Mouse (Mus musculus) heart, adult 9 months (tissue): Measurements from ENCODE around the gene Gpr89.

ENCODE experiments used
- DNase-seq, 2 experiments: peaks; one replicate each; pipeline ENCODE4 v3.0.0; 2022; ENCODE audit warnings: low spot score in 2 of 2

The Gpr89 gene

DNA sequence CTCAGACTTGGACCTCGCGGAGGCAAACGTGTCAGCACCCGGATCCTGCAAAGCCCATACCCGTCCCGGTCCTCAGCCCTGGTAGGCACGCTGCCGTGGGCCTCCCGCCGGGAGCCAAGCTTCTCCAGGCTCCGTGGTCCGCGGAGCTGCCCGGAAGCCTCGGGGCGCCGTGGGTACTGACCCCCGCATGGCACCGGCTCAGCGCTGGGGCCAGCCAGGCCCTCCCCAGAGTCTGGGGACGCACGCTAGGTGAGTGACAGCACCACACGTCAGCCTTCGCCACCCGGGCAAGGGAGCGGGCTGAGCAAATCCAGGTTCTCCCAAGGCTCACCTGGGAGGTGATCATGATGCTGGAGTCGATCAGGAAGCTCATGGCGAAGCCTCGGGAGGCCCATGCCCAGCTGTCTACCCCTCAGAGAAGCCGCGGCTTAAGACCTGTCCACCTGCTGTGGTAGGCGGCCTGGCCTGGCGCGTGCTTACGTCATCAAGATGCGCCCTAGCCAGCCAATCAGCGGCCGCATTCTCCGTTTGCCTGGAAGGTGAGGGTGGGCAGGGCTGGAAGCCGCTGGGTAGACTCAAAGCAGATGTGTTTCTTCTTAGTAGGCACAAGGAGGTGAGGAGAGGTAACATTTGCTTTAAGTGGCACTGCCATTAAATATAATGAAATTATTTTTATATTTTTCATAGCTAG lies at the start of gene Gpr89:
Gene Gpr89, minus strand, starts transcription at position 496 of the 691 bp plus-strand sequence.
- peak; percentile 90 to 94 for DNase-seq

DNA sequence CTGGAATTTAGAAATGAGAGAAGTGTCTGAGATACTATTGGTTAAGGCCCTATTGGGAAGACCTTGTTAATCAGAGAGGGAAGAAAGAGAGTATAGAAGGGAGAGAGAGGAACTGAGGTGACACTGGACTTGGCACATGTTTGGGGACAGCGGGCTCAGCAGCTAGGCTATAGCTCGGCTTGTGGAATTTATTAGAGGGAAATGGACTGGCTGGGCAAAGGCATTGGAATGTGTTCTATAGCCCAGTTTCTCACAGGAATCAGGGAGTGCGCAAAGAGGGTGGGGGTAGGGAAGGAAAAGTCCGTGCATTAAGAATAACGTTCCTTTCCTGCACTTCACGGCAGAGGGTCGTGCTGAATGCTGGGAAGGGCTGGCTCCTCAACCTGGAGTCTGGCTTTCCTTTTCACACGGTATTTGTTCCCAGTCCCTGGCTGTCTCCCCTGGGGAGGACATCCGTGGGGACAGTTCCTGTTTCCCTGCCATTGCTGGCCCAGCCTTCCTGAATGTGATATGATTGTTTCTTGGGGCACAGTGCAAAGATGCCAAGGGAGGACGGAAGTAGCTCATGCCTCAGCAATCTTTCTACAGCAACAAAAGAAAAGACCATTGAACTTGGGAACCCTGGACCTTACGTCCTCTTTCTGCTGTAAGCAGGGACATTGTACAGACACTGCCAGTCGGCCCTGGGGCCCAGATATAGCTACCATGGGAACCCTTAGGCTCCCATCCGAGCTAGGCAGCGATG lies 48.5 kb upstream of the Gpr89 start:
- peak; percentile 13 to 29 for DNase-seq

DNA sequence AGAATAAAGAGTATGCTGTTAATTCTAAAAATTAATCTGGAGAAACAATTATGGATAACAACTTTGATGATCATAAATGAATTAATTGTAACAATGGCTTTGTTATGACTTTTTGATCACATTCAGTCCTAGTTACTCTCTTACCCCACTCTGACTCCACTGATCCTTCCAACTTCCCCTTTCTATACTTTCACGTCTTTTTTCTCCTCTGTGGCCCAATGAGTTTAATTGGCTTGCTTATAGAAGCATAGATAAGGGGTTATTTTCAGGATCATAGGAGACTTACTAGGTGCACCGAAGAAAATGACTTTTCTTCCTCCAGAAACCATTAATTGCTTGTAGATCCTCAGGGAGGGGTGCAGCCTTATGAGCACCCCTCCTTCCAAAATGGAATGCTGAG lies 37.6 kb upstream of the Gpr89 start:
- DNase-seq, result no peak

DNA sequence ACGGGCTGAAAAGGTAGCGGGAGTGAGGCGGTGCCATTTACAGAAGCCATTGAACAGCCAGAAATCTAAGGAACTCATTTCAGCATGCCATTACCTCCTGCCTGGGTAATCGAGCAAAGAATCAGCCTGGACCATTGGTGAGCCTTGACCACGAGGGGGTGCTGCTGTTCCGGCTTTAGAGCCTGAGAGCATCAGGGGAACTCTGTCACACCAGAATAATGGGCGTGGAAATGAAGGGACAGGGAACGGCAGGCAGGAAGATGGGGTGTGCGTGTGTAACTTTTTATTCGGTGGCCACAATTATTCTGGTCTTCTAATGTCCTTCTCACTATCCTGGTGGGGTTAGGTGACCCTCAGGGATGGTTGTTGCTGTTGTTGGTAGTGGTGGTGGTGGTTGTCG lies 33.6 kb upstream of the Gpr89 start:
- peak; percentile 55 to 77 for DNase-seq

DNA sequence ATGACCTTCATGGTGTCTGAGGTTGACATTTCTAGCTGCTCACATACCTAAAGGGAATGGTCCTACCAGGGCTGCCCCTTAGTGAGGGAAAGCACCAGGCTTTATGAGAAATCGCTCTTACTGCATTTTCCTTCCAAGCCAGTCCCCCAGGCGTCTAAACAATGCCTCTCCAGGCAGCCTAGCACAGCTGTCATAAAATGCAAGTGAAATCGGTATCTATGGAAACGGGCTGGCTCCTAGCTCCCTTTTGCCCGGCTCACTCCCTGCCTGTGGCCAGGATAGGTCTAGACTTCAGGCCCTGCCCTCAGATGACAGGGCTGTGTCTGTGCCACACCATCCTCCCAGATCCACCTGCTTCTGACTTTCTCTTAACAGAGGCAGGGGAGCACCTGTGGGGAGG lies 32.5 kb upstream of the Gpr89 start:
- no peak for DNase-seq

DNA sequence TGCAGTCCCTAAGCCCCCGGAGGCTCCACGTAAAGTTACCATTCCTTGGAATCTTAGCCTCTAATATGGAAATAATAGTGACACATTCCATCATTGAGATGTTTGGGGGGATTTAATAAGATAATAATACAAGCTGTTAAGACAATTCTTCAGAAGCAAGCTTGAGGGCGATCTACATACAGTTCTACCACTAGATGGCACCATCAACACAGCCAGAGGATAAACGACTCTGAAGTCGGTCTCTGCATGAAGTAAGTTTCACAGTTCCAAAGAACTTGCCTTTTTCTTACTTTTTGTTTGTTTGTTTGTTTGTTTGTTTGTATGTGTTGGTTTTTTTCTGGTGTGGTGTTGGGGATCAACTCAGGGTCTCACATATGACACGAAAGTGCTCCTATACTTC lies 31.1 kb upstream of the Gpr89 start:
- DNase-seq, result no peak

DNA sequence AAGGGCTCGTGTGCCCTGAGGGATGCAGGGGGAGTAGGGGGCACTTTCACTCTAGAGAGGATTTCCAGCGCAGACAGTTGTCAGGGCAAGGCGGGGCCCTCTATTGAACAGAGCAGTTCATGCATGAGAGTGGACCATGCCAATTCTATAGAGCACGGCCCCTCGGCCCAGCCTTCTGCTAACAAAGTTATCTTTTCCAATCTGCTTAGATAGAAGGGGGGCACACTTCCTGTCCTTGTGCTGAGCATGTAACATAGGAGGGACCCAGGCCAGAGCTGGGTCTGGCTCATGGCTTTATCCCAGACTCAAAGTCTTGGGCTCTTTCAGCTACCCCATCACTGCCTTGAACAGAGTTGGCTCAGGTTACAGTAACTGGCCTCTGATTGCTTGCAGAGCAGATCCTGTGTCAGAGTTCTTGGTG lies 26.1 kb upstream of the Gpr89 start:
- DNase-seq, result no peak

DNA sequence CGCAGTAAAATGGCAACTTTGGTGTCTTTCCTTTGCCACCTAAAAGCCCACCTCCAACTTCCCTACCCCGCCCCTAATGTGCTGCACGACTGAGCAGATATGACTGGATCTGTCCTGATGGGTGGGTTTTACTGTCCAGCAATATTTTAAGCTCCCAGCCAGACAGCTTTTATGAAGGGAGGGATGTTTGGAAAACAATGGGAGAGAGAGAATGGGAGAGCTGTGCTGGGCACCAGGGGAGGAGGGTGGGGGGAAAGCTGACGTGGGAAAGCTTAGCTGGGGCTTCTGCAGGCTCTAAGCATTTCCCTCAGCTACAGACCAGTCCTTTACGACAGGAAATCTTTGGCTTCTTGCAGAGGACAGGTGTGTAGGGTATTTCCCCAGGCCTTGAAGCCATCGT lies 20.8 kb upstream of the Gpr89 start, which contains the start of gene Gja8:
Gene Gja8, minus strand, starts transcription at position 101 of the 400 bp plus-strand sequence.
- no peak for DNase-seq

DNA sequence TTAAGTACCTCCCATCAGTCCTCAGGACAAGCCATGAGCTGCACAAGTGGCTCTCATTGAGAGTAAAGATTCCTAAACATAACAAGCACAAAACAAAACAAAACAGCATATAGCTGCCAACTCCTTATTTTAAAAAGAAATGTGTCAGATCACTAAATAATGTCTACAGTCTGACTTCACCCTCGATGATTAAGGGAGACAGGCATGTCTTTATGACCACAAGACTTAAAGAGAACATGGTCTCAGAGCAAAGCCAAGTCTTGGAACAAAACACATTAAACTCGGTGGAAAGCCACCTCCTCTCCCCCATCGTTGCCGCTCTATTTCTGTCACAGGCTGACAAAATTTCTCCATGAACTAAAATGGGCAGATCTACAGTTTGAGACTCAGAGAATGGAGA lies 19.5 kb upstream of the Gpr89 start:
- DNase-seq, result no peak

DNA sequence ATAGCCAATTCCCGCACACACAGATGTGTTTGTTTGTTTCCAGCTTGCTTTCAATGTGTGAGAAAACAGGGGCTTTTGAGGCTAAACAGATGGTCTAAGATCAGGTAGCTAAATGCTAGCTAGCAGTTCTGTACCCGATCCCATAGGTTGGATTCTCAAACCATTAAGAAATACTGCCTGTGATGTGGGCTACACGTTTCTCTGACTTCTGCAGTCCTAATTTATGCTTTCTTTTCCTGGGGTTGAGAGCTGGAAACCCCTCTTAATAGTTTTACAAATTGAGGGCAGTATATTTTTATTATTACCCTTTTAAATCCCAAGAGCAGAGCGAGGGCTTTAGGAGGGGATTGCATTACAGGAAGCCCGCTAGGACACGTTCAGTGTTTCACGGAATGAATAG lies 15.8 kb upstream of the Gpr89 start:
- no peak for DNase-seq

DNA sequence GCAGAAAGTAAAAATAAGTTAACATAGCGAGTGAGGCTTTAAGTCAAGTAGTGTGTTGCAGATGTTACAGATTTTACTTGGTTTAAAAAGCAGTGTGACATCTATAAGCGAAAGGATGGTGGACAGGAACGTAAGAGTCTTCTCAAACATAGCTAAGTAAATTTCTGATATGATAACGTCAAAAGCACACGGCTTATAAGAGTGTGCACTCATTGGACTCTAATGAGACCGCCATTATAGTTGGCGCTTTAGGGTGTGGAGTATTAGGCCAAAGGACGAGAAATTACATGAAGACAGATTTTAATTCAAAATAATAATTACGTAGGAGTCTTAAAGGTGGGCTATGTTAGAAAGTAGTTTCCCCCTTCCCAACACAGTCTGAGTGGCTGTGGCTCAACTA lies 446 bp upstream of the Gpr89 start:
- no peak for DNase-seq

DNA sequence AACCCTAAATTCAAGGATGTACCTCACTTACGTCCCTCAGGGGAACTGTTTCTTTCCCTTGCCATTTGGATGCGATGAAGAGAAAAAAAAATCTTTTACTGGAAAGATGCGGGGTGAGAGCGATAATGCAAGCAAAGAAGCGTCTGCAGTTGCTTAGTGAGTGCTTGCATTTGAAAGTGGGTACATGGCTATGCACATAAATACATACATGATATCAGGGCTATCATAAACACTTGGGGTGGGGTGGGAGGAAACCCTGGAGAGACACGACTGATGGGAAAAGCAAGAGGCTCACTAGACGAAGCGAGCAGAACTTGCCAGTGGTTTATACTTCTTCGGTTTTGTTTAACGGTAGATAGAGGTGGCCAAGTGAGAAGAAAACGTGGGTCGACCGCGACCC lies 753 bp downstream of the Gpr89 start, which contains the start of gene Gja5:
Gene Gja5, plus strand, starts transcription at position 301 of the 400 bp plus-strand sequence.
- no peak for DNase-seq

DNA sequence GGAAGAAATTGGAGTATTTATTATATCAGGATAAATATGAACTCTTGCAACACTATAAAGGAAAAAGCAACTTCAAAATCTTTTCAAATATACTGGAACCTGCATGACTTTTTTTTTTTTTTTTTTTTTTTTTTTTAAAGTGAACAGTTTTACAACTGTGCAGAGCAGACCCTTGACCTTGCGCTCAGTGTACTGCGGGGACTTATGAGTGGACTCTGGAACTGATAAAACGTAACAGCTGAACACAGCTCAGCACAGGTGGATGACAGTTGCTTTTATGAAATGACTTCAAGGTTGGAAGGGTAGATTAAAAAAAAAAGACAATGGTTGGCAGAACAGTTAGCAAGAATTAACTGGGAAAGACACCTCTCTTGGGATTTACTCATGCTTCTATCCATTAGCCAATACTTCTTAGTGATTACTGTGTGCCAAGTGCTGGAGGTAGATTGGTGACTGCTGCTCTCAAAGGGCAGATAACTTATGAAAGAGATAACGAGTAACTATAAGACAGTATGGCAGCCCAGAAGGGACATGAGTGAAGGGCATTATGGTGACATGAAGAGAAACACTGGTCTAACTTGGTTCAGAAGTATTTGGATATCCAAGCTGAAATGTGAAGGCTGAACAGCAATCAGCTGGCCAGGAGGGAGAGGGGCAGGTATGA lies 2.7 kb downstream of the Gpr89 start:
- no peak for DNase-seq

DNA sequence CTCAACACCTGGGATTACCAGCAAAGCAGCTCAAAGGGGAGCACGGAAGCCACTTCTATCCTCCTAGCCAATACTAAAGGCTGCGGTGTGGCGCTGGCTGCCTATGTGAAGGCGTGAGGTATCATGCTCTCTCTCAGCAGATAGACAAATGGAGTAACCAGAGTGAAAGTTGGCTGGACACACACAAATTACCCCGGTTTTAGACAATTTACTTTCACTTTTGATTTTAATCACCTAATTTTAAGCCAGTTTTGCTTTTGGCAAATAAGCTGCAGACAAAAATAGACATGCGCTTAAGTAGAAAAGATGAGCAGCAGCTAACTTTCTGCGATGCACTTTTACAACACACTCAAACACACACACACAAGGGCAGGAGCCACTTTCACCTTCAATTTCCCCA lies 21.5 kb downstream of the Gpr89 start:
- DNase-seq, result no peak

DNA sequence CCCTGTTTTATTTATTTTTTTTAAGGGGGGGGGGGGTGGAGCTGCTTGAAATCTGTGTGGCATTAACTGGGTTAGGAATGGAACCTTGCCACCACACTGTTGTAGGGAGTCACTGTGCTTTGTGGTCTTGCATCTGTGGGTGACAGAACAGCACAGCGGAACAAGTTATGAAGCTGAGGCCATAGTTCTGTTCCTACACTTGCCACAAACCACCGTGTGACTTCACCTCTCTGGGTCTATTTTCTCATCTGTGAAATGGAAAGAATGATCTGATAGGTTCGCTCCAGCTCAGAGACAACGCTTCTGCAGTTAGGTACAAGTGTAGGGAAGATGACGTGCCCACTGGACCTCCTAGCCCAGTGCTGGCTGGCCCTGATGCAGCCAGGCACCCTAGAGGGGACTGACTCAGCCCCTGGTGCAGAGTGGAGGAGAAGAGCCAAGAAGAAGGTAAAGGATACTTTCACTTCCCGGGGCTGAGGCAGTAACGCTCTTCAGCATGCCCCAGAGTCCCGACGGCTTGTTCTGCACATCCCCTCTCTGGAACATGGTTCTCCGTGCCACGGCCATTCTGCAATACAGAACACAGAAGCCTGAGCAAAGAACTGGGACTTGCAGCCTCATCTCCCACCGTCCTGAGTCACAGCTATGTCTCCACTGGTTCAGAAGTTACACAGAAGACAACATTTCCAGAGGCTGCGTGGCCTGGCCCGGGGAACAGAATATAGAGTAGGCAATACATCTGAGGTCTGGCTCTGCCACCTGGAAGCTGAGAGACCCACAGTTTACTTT lies 22.9 kb downstream of the Gpr89 start:
- DNase-seq, result no peak

DNA sequence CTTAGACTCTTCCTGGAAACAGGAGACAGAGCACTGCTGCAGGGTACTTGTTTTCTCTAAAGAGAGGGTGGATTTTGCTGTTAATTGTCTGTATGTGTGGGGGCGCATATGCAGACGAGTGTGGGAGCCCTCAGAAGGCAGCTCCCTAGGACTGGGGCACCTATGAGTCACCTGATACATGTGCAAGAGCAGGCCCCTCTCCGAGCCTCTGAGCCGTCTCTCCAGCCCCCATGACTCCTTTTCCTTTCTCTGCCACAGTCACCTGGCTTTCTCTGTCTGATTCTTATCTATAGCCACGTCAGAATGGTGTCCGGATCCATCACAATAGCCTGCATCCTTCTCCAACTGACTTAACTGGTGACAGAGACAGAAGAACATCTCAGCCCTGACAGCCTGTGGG lies 23.6 kb downstream of the Gpr89 start:
- no peak for DNase-seq

DNA sequence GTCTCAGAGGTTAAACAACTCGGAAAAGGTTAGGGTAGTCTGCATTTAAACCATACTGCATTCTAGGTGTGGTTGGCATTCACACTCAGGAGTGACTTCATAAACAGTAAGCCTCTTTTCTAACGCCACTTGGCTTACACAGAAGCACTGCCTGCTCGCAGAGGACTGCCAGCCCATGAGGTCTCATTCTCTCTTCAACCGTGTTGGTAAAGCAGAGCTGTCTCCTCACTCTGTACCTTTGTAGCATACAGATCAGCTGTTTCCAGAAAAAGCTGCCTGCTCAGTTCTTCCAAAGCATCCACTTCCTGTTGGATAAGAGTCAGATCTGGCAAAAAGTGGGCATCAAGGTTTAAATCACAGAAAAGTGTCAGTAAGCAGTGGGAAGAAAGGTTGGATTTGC lies 24.8 kb downstream of the Gpr89 start:
- no peak for DNase-seq

DNA sequence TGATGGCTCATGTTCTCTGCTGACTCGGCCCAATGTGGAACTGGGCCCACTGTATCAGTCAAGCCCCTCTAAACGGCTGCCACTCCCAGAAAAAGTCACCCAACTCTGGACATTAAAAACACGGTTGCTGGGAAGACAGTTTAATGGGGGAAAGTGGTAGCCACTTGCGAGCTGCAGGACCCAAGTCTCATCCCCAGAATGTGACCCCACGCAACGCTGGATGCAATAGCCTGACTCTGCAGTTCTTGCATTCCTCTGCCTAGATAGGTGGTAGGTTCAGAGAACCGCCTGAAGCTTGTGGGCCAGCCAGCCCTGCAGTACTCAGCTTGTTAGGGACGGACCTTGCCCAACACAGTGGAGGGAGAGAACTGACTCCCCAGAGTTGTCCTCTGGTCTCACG lies 25.6 kb downstream of the Gpr89 start:
- no peak for DNase-seq

DNA sequence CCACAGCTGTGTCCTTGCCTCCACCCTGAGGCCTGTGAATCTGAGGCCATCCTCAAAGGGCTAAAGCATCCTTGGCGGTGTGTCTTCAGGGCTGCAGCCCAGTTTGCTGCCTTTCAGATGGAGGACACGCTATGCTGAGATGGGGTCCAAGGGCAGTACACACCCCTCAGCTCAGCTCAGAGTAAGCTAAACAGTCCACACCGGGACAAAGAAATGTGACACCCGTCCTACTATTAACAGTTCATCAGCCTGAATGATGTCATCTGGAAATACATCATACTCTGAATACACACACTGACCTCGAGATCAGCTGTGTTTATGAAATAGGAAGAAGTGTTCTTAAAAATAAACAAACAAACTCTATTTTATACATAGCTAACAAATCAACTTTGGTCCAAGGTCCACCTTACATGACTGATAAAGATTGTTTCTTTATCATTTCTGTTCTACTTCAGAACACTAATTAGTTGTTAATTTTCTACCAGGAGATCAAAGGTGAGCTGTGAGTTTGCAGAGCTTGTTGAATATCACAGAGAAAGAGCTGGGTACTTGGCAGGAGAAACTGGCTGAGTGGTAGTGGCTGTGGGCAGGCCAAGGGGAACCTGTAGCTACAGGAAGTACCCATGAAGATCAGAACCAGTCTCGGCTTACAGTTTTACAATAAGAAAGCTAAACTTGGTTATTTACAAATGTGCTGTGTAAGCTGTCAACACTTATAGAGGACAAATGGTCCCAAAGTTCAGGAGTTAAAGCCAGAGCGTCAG lies 30.2 kb downstream of the Gpr89 start:
- DNase-seq, result no peak

DNA sequence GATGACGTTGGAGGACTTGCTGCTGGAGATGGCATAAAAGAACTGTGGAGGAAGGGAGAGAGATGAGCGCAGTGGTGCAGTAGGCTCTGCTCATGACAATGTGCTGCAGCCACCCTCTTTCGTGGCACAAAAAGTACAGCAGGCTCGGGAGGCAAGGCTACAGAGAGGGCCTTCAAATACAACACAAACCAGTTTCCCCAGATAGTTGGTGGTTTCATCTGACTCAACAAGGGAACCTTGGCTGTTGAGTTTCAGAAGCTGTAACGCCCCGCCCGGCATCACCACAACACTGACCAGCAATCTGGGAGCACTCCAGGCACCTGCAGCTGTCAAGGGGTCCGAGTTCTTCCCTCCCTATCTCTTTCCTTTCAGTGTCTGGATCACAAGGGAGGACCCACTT lies 32.6 kb downstream of the Gpr89 start:
- no peak for DNase-seq

DNA sequence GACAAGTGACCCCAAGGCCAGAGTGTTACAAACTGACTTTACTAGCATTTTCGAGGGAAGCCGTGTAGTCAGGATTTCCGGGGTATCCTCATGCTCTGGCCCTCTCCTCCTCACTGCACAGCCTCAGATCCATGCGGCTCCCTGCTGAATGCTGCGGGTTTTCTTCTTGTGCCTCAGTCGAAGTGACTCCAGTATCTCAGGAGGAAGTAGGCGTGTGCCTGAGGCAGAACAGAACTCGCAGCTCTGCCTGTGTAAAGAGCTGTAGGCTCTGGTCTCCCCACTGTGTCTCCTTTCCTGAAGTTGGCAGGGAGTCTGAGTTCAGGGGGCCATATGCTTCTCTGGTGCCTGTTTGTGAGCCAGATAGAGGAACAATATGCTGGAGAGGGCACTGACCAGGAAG lies 34.1 kb downstream of the Gpr89 start:
- DNase-seq, result no peak
